ENCODE assay signal across 20 mouse cellular contexts in the genomic region with DNA sequence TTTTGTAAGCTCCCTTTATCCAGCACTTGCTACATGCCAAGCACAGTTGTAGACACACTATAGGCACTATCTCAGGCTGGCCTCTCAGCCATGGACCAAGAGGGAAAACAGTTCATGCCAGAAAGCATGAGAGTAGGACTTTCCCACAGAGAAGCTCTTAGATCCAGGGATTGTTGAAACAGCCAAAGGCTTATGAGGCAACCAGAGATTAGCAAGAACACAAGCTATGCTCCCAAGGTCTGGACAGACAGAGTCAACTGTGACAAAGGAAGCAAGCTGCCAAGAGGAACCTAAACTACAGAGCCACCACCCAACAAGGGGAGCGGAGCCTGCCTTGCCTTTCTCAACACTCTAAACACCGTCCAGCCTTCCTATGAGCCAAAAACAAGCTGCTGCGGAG. TPM values are rescaled to one million over a fixed set of nuclear protein-coding genes. Genes with fewer than 3 reads are reported as not detected.
DNase-seq lines count a peak whose midpoint lies in the region; ATAC-seq and TF ChIP-seq lines count a peak whose summit lies in the region.
"Had no signal": no experiment of that assay in that cellular context is flagged by ENCODE, and none has a peak within 500 bp of the region (broad histone marks: within the 10 kb centered on the region; RNA-seq: fewer than 3 reads in every experiment).

No protein-coding gene starts in this region.

- no peaks in the 10 kb centered on the region for H3K36me3 ChIP-seq in heart, adult 2 months (ENCODE audit: control insufficient read depth, insufficient read depth, low read length)
- H3K36me3 ChIP-seq in heart, embryonic 12.5 days: no peaks in the 10 kb centered on the region
- peaks cover 21% of the 10 kb centered on the region for H3K36me3 ChIP-seq in liver, adult 2 months (ENCODE audit: control insufficient read depth, insufficient read depth, low read length)
- H3K36me3 ChIP-seq in liver, postnatal 0 days (replicated peaks; ENCODE audit: insufficient read depth, low read length): no peaks in the 10 kb centered on the region
- H3K36me3 ChIP-seq: embryonic facial prominence, embryonic 10.5 days; forebrain, embryonic 10.5 days; heart, embryonic 15.5 days; hindbrain, embryonic 12.5 days had no signal

- no peak overlapping the region for H3K4me3 ChIP-seq in heart, adult 2 months
- no peak overlapping the region for H3K4me3 ChIP-seq in heart, embryonic 12.5 days
- H3K4me3 ChIP-seq in liver, adult 2 months (ENCODE audit: insufficient read depth, low read depth, low read length): no peak overlapping the region
- no peak overlapping the region for H3K4me3 ChIP-seq in liver, postnatal 0 days (ENCODE audit: low read depth, low read length)
- H3K4me3 ChIP-seq: embryonic facial prominence, embryonic 10.5 days; forebrain, embryonic 10.5 days; heart, embryonic 15.5 days; hindbrain, embryonic 12.5 days had no signal

- no peaks in the 10 kb centered on the region for H3K27me3 ChIP-seq in heart, adult 2 months (ENCODE audit: control insufficient read depth, insufficient read depth, low read length)
- H3K27me3 ChIP-seq in heart, embryonic 12.5 days (replicated peaks): no peaks in the 10 kb centered on the region
- H3K27me3 ChIP-seq in liver, adult 2 months (ENCODE audit: control insufficient read depth, insufficient read depth, low read length): no peaks in the 10 kb centered on the region
- no peaks in the 10 kb centered on the region for H3K27me3 ChIP-seq in liver, postnatal 0 days (ENCODE audit: insufficient read depth, low read length)
- H3K27me3 ChIP-seq: heart, embryonic 15.5 days; hindbrain, embryonic 12.5 days had no signal

- intact Hi-C loops in heart, adult 2 months (cut with DNase I): no loop called here

- H3K79me2 ChIP-seq in heart, adult 2 months (replicated peaks; ENCODE audit: control insufficient read depth, insufficient read depth, low read length): no peaks in the 10 kb centered on the region
- peaks cover 37% of the 10 kb centered on the region for H3K79me2 ChIP-seq in liver, adult 2 months (ENCODE audit: control insufficient read depth, insufficient read depth, low read length)

- H3K9ac ChIP-seq in heart, adult 2 months (ENCODE audit: low read depth, low read length): no peak overlapping the region
- no peak overlapping the region for H3K9ac ChIP-seq in heart, embryonic 12.5 days
- 0 out of 2 replicates have a peak overlapping the region, but pooled peaks have one; percentile 3 for H3K9ac ChIP-seq in liver, adult 2 months (ENCODE audit: low read depth, low read length)
- no peak overlapping the region for H3K9ac ChIP-seq in liver, postnatal 0 days (replicated peaks)
- H3K9ac ChIP-seq: heart, embryonic 15.5 days; hindbrain, embryonic 12.5 days had no signal

- H3K27ac ChIP-seq in heart, adult 2 months: no peak overlapping the region; the same call in 1 of the 2 replicates
- H3K27ac ChIP-seq in heart, embryonic 12.5 days (ENCODE audit: poor library complexity, severe bottlenecking): no peak overlapping the region
- peak overlapping the region; percentile 3 for H3K27ac ChIP-seq in liver, adult 2 months (replicated peaks; ENCODE audit: insufficient read depth, low read depth, low read length)
- no peak overlapping the region for H3K27ac ChIP-seq in liver, postnatal 0 days (ENCODE audit: low read depth)
- H3K27ac ChIP-seq: embryonic facial prominence, embryonic 10.5 days; forebrain, embryonic 10.5 days; heart, embryonic 15.5 days; hindbrain, embryonic 12.5 days had no signal

- no peak for TF ChIP-seq POLR2A in heart, adult 2 months (IDR thresholded peaks at IDR 0.05; ENCODE audit: insufficient read depth, low read depth, low read length)
- no peak for TF ChIP-seq POLR2A in liver, adult 2 months (IDR thresholded peaks at IDR 0.05; ENCODE audit: extremely low read depth, insufficient read depth, low read length)

- DNase-seq in adrenal gland, postnatal 14 days: peak; percentile 37
- no peak for DNase-seq in adrenal gland, postnatal 10 days
- DNase-seq in heart, adult 2 months: peak; percentile 29 to 56
- peak; percentile 81 for DNase-seq in liver, adult 2 months (ENCODE audit: extremely low read depth, low read depth, low spot score)
- DNase-seq in liver, postnatal 0 days: no peak
- DNase-seq in adipocyte (ENCODE audit: low spot score): peak; percentile 84
- no peak for DNase-seq in urinary bladder, postnatal 14 days (ENCODE audit: low spot score)
- DNase-seq: cerebellum, adult 2 months; cerebellum, postnatal 10 days; gastrocnemius, postnatal 10 days; kidney, adult 8-10 months had no signal

- H3K4me2 ChIP-seq in heart, embryonic 12.5 days: no peak overlapping the region
- H3K4me2 ChIP-seq in liver, postnatal 0 days (ENCODE audit: low read depth, low read length): no peak overlapping the region
- H3K4me2 ChIP-seq: heart, embryonic 15.5 days; hindbrain, embryonic 12.5 days had no signal

- no peak for TF ChIP-seq EP300 in heart, adult 2 months (IDR thresholded peaks at IDR 0.05; ENCODE audit: insufficient read depth, low read depth, low read length)
- TF ChIP-seq EP300 in liver, postnatal 0 days (IDR thresholded peaks at IDR 0.05; ENCODE audit: low read depth): no peak

- no peak for ATAC-seq in heart, embryonic 12.5 days (ENCODE audit: insufficient number of reproducible peaks, low FRiP score)
- ATAC-seq in liver, postnatal 0 days: no peak
- ATAC-seq: forebrain, embryonic 14.5 days; hindbrain, embryonic 16.5 days; inflammation-experienced regulatory T-cells, adult 6 months; intestine, postnatal 0 days had no signal

- TF ChIP-seq CTCF in heart, adult 2 months (IDR thresholded peaks at IDR 0.05): no peak
- TF ChIP-seq CTCF in liver, adult 2 months (IDR thresholded peaks at IDR 0.05; ENCODE audit: low read depth, low read length): no peak
- TF ChIP-seq CTCF in liver, postnatal 0 days (IDR thresholded peaks at IDR 0.05; ENCODE audit: low read depth): no peak

- 52% methylated on average over 3 of the region's 3 CpGs for WGBS in heart, adult 2 months
- 85% methylated on average over 3 of the region's 3 CpGs for WGBS in heart, embryonic 12.5 days
- 18% methylated on average over 3 of the region's 3 CpGs for WGBS in liver, adult 2 months
- WGBS in liver, postnatal 0 days (ENCODE audit: insufficient replicate concordance): 63% methylated on average over 3 of the region's 3 CpGs

- H3K4me1 ChIP-seq in heart, adult 2 months (ENCODE audit: control insufficient read depth, insufficient read depth, low read length): peaks cover 10% of the 10 kb centered on the region
- H3K4me1 ChIP-seq in heart, embryonic 12.5 days (replicated peaks): peaks cover 8% of the 10 kb centered on the region
- H3K4me1 ChIP-seq in liver, adult 2 months (ENCODE audit: control insufficient read depth, insufficient read depth, low read length): peaks cover 58% of the 10 kb centered on the region
- peaks cover 21% of the 10 kb centered on the region for H3K4me1 ChIP-seq in liver, postnatal 0 days (ENCODE audit: insufficient read depth)
- H3K4me1 ChIP-seq: embryonic facial prominence, embryonic 10.5 days; hindbrain, embryonic 12.5 days had no signal

- H3K9me3 ChIP-seq in heart, embryonic 12.5 days (replicated peaks): no peaks in the 10 kb centered on the region
- H3K9me3 ChIP-seq in liver, postnatal 0 days (ENCODE audit: low read length): no peaks in the 10 kb centered on the region
- H3K9me3 ChIP-seq: embryonic facial prominence, embryonic 10.5 days; forebrain, embryonic 10.5 days; heart, embryonic 15.5 days; hindbrain, embryonic 12.5 days had no signal

RNA-seq across cellular contexts. Expression of a gene that starts 21.1 kb away (rescaled TPM):
- 232 and 288 TPM in 2 replicates for total RNA-seq in adrenal gland, postnatal 14 days (2021)
- total RNA-seq in adrenal gland, postnatal 10 days (2021): 100 to 1,000 TPM; 174 to 215 TPM
- total RNA-seq in heart, adult 2 months (2021): 100 to 1,000 TPM; 149 to 173 TPM
- 75.4 and 121 TPM in 2 replicates for polyA plus RNA-seq in heart, adult 2 months (2012; rRNA removed)
- 11.9 and 12.8 TPM in 2 replicates for polyA plus RNA-seq in heart, embryonic 12.5 days (2016; fragmentation: Nextera tagmentation; extraction: Ambion mirVana)
- total RNA-seq in liver, adult 2 months (2014; rRNA removed): 261 and 274 TPM in 2 replicates
- polyA plus RNA-seq in liver, adult 2 months (2012; rRNA removed): 90.2 and 102 TPM in 2 replicates
- 19.8 and 24.2 TPM in 2 replicates for polyA plus RNA-seq in liver, postnatal 0 days (2015; fragmentation: Nextera tagmentation; extraction: Ambion mirVana)

Comparison
In these comparisons a context has a peak if more than half of its experiments do, and no peak if none do; other contexts are left out.
1. DNase-seq: peak in adrenal gland, postnatal 14 days (single experiment), heart, adult 2 months (2 of 2), liver, adult 2 months (single experiment) and adipocyte (single experiment); none in adrenal gland, postnatal 10 days (single experiment), liver, postnatal 0 days (single experiment) and urinary bladder, postnatal 14 days (single experiment).